Mouse (Mus musculus): ENCODE measurements at regions not wholly inside any gene's neighbourhood (a gene's known extent, or its start where the extent isn't known, plus 50 kb on each side); places are given as distances from the start of the nearest gene placed in this dataset.
"Not testable (repeated sequence)": the region's sequence is repeated elsewhere in the genome, so short reads cannot be mapped to it uniquely, and the experiment has no call there.

DNA sequence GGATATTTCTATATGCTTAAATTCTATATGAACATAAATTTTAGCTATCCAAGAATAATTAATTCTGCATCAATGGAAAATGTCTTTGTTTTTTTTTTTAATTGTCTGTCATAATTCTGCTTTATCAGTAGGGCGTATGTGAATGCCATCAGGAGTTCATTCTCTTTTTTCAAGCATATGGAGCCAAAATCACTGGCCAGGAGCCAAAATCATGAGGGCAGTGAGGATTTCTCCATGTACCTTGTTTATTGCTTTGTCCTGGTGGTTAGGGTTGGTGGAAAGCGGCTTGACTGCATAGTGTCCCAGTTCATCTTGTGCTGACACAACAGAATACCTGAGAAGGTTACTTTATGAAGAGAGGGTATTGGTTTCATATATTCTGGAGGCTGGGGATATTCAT is 243.9 kb downstream of the AI429214 start:
- DNase-seq (ENCODE audit: extremely low read depth, low read depth), result no peak

GRCm38 (mm10) chr8:37239354-37239753 is 245.9 kb downstream of the AI429214 start:
- no peak for DNase-seq (ENCODE audit: extremely low read depth, low read depth)

GRCm38 (mm10) chr8:37251234-37251633 is 257.8 kb downstream of the AI429214 start:
- not testable (repeated sequence) for DNase-seq (ENCODE audit: extremely low read depth, low read depth)

DNA sequence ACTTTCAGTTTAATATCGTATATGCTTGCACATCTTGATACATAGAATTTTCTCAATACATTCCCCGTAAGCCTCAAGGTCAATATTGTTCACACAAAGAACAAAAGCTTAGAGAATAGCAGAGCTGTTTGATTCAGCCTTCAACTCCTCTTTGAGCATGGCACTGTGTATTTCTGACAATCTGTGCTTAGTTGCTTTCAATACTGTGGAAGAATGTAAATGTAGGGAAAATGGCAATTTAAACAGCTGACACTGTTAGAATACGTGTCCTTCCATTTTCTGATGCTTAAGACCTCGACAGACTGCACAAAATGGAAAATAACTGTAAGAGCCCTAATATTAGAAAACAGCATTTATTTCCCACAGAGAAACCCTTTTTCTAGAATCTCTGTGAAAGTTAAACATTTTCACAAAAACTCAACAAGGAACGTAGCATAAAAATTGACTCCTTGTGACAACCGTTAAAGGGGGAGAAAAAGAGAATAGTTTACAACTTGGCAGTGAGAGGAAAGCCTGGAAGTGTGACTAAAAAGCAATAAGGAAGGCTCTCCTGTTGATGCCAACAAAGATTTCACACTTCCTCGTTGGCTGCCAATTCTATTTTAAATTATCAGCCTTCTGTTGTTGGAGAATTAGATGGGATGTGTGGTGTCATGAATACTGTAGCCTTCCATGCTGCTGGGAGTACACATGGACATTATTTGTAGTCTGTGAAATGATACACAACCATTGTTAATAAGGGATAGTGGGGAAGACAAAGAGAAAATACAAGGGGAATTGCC is 297.9 kb downstream of the AI429214 start:
- DNase-seq (ENCODE audit: extremely low read depth, low read depth), result no peak
